Mouse (Mus musculus) lung, embryonic 16.5 days (tissue): ENCODE measurements around the gene Gnb1. TPM values are rescaled to one million over a fixed set of nuclear protein-coding genes. Genes with fewer than 3 reads are reported as not detected.

Experiments
- ATAC-seq: fragments of 200-750 bp; cut with Nextera tagmentation; 2 replicates; pipeline ENCODE4 v1.8.0; 2017; ENCODE audit warnings: low read depth, mild to moderate bottlenecking, moderate library complexity
- H3K27ac ChIP-seq: fragments of 300-500 bp; sonication (generic); 2 replicates; pipeline ENCODE4 v1.5.1; 2014; ENCODE audit warnings: mild to moderate bottlenecking, control low read depth, low read length
- H3K27me3 ChIP-seq: fragments of 300-500 bp; sonication (generic); 2 replicates; pipeline ENCODE4 v1.6.1; 2014; ENCODE audit warnings: low read depth, low read length, mixed read lengths; ENCODE audit not compliant: control insufficient read depth, insufficient read depth
- H3K36me3 ChIP-seq: fragments of 300-500 bp; sonication (generic); 2 replicates; pipeline ENCODE4 v1.6.1; 2014; ENCODE audit warnings: low read length; ENCODE audit not compliant: control insufficient read depth, insufficient read depth
- H3K4me1 ChIP-seq: fragments of 300-500 bp; sonication (generic); replicated peaks from 2 replicates; pipeline ENCODE4 v1.6.1; 2014; ENCODE audit warnings: low read length, mixed read lengths; ENCODE audit not compliant: control insufficient read depth, insufficient read depth
- H3K4me2 ChIP-seq: fragments of 300-500 bp; sonication (generic); 2 replicates; pipeline ENCODE4 v1.6.1; 2014; ENCODE audit warnings: low read depth, low read length, control low read depth
- H3K4me3 ChIP-seq: fragments of 300-500 bp; sonication (generic); 2 replicates; pipeline ENCODE4 v1.5.1; 2014; ENCODE audit warnings: mild to moderate bottlenecking, low read length, control low read depth
- H3K9ac ChIP-seq: fragments of 300-500 bp; sonication (generic); 2 replicates; pipeline ENCODE4 v1.6.1; 2014; ENCODE audit warnings: low read length, control low read depth
- H3K9me3 ChIP-seq: fragments of 300-500 bp; sonication (generic); 2 replicates; pipeline ENCODE4 v1.6.1; 2016; ENCODE audit warnings: low read length; ENCODE audit not compliant: control insufficient read depth
- WGBS: fragments of 180-500 bp; shearing (Covaris S2); extraction: QIAGEN DNeasy Blood & Tissue Kit; methylation state at CpG from one replicate; pipeline ENCODE4 v1.1.7; 2014; 5-methylcytosine and 5-hydroxymethylcytosine counted together
- polyA plus RNA-seq: library from polyadenylated mRNA; unstranded; fragments of >200 nt; fragmentation: Nextera tagmentation; extraction: Ambion mirVana; gene quantifications from 2 replicates; pipeline ENCODE4 v1.2.1, GENCODE M21; 2015

The Gnb1 gene
- polyA plus RNA-seq, 1 experiment from 2014 or later = 455 TPM

- no peak for ATAC-seq
- 87% methylated on average over 4 of the region's 4 CpGs for WGBS
- no peaks in the 10 kb centered on the region for H3K27me3 ChIP-seq
These were observed 114.0 kb downstream of the Gnb1 start for GRCm38 (mm10) chr4:155605132-155605531.

GRCm38 (mm10) chr4:155606825-155607224 is 115.7 kb downstream of the Gnb1 start:
- no peaks in the 10 kb centered on the region for H3K27me3 ChIP-seq

More at GRCm38 (mm10) chr4:155605132-155605531, 114.0 kb downstream of the Gnb1 start:
- no peak overlapping the region for H3K27ac ChIP-seq
- H3K36me3 ChIP-seq = peaks cover 4% of the 10 kb centered on the region; the same call in 1 of the 2 replicates
- 0 out of 2 replicates have a peak, but pooled peaks cover 5% of the 10 kb centered on the region for H3K4me1 ChIP-seq
- H3K4me3 ChIP-seq = no peak overlapping the region
- H3K9ac ChIP-seq = no peak overlapping the region
- no peak overlapping the region for H3K4me2 ChIP-seq
- H3K9me3 ChIP-seq = no peaks in the 10 kb centered on the region

More at GRCm38 (mm10) chr4:155606825-155607224, 115.7 kb downstream of the Gnb1 start:
- Histone ChIP-seq H3K27ac (no peak overlapping the region), H3K4me2 (no peak overlapping the region), H3K4me1 (0 out of 2 replicates have a peak, but pooled peaks cover 3% of the 10 kb centered on the region), H3K9me3 (no peaks in the 10 kb centered on the region), H3K36me3 (peaks cover 10% of the 10 kb centered on the region), H3K9ac (no peak overlapping the region), H3K4me3 (no peak overlapping the region)
- 57% methylated on average over 2 of the region's 2 CpGs for WGBS
- no peak for ATAC-seq

Other genes with a start within 250 kb of the Gnb1 start
- 78.6 and 79.6 TPM in 2 replicates for gene Faap20, start 241.6 kb upstream of the Gnb1 start, polyA plus RNA-seq
- 20.6 and 21.1 TPM in 2 replicates for gene Prkcz, start 130.0 kb upstream of the Gnb1 start, polyA plus RNA-seq
- 0.08 and 0.16 TPM in 2 replicates for gene Gabrd, start 93.2 kb upstream of the Gnb1 start, polyA plus RNA-seq
- gene Cfap74, start 82.2 kb upstream of the Gnb1 start, polyA plus RNA-seq = 2.8 and 3.0 TPM in 2 replicates
- 0.40 and 0.72 TPM in 2 replicates for gene Tmem52, start 22.2 kb upstream of the Gnb1 start, polyA plus RNA-seq
- gene Nadk, start 71.0 kb downstream of the Gnb1 start, polyA plus RNA-seq = 71.9 and 76.3 TPM in 2 replicates
- gene Slc35e2, start 110.1 kb downstream of the Gnb1 start, polyA plus RNA-seq = 5.9 and 6.5 TPM in 2 replicates
- gene Cdk11b, start 133.5 kb downstream of the Gnb1 start, polyA plus RNA-seq = 51.8 and 54.6 TPM in 2 replicates
- not detected in 2 replicates for gene Gm10563, start 154.0 kb downstream of the Gnb1 start, polyA plus RNA-seq
- 43.3 and 47.2 TPM in 2 replicates for gene Mmp23, start 162.0 kb downstream of the Gnb1 start, polyA plus RNA-seq
- 27.8 and 31.9 TPM in 2 replicates for gene Mib2, start 177.8 kb downstream of the Gnb1 start, polyA plus RNA-seq
- 1.3 and 1.4 TPM in 2 replicates for gene Fndc10, start 203.0 kb downstream of the Gnb1 start, polyA plus RNA-seq
- gene Ssu72, start 213.4 kb downstream of the Gnb1 start, polyA plus RNA-seq = 139 and 148 TPM in 2 replicates
- 0.15 and 0.29 TPM in 2 replicates for gene Tmem240, start 243.4 kb downstream of the Gnb1 start, polyA plus RNA-seq